Mouse (Mus musculus) cortical plate, adult 2 months (tissue): ENCODE measurements around the gene Psmd11.

Experiments
- CTCF ChIP-seq: fragments of 200-500 bp; IDR thresholded peaks from 2 replicates; pipeline ENCODE4 v1.5.1; 2011; ENCODE audit warnings: mild to moderate bottlenecking, control low read depth, low read length; ENCODE audit not compliant: insufficient read depth; ENCODE audit errors: extremely low read depth
- POLR2A ChIP-seq: fragments of 200-500 bp; IDR thresholded peaks from 2 replicates; pipeline ENCODE4 v1.6.1; 2011; ENCODE audit warnings: mild to moderate bottlenecking, low read length, control low read depth; ENCODE audit not compliant: insufficient read depth; ENCODE audit errors: extremely low read depth

- TF ChIP-seq CTCF (no peak), POLR2A (no peak)
Observed at GRCm38 (mm10) chr11:80496640-80497039, 68.2 kb downstream of the Psmd11 start.
